Mouse (Mus musculus) lung, embryonic 16.5 days (tissue): ENCODE measurements around the gene Birc3. TPM values are rescaled to one million over a fixed set of nuclear protein-coding genes. Genes with fewer than 3 reads are reported as not detected.

Experiments used
- ATAC-seq: fragments of 200-750 bp; cut with Nextera tagmentation; 2 replicates; pipeline ENCODE4 v1.8.0; 2017; ENCODE audit warnings: low read depth, mild to moderate bottlenecking, moderate library complexity
- H3K27ac ChIP-seq: fragments of 300-500 bp; sonication (generic); 2 replicates; pipeline ENCODE4 v1.5.1; 2014; ENCODE audit warnings: mild to moderate bottlenecking, control low read depth, low read length
- H3K27me3 ChIP-seq: fragments of 300-500 bp; sonication (generic); 2 replicates; pipeline ENCODE4 v1.6.1; 2014; ENCODE audit warnings: low read depth, low read length, mixed read lengths; ENCODE audit not compliant: control insufficient read depth, insufficient read depth
- H3K36me3 ChIP-seq: fragments of 300-500 bp; sonication (generic); 2 replicates; pipeline ENCODE4 v1.6.1; 2014; ENCODE audit warnings: low read length; ENCODE audit not compliant: control insufficient read depth, insufficient read depth
- H3K4me1 ChIP-seq: fragments of 300-500 bp; sonication (generic); replicated peaks from 2 replicates; pipeline ENCODE4 v1.6.1; 2014; ENCODE audit warnings: low read length, mixed read lengths; ENCODE audit not compliant: control insufficient read depth, insufficient read depth
- H3K4me2 ChIP-seq: fragments of 300-500 bp; sonication (generic); 2 replicates; pipeline ENCODE4 v1.6.1; 2014; ENCODE audit warnings: low read depth, low read length, control low read depth
- H3K4me3 ChIP-seq: fragments of 300-500 bp; sonication (generic); 2 replicates; pipeline ENCODE4 v1.5.1; 2014; ENCODE audit warnings: mild to moderate bottlenecking, low read length, control low read depth
- H3K9ac ChIP-seq: fragments of 300-500 bp; sonication (generic); 2 replicates; pipeline ENCODE4 v1.6.1; 2014; ENCODE audit warnings: low read length, control low read depth
- H3K9me3 ChIP-seq: fragments of 300-500 bp; sonication (generic); 2 replicates; pipeline ENCODE4 v1.6.1; 2016; ENCODE audit warnings: low read length; ENCODE audit not compliant: control insufficient read depth
- WGBS: fragments of 180-500 bp; shearing (Covaris S2); extraction: QIAGEN DNeasy Blood & Tissue Kit; methylation state at CpG from one replicate; pipeline ENCODE4 v1.1.7; 2014; 5-methylcytosine and 5-hydroxymethylcytosine counted together
- polyA plus RNA-seq: library from polyadenylated mRNA; unstranded; fragments of >200 nt; fragmentation: Nextera tagmentation; extraction: Ambion mirVana; gene quantifications from 2 replicates; pipeline ENCODE4 v1.2.1, GENCODE M21; 2015

Gene Birc3
- polyA plus RNA-seq, 1 experiment from 2014 or later = 10.5 TPM

GRCm38 (mm10) chr9:7851841-7852240, 21.1 kb downstream of the Birc3 start:
- WGBS = 85% methylated on average over 8 of the region's 8 CpGs

GRCm38 (mm10) chr9:7848191-7848590, 24.8 kb downstream of the Birc3 start:
- no peak overlapping the region for H3K4me3 ChIP-seq
- no peak overlapping the region for H3K27ac ChIP-seq
- H3K27me3 ChIP-seq = no peaks in the 10 kb centered on the region
- H3K4me2 ChIP-seq = no peak overlapping the region
- no peaks in the 10 kb centered on the region; the same call in 1 of the 2 replicates for H3K4me1 ChIP-seq
- WGBS = 91% methylated on average over 18 of the region's 18 CpGs
- H3K36me3 ChIP-seq = no peaks in the 10 kb centered on the region
- no peaks in the 10 kb centered on the region for H3K9me3 ChIP-seq
- H3K9ac ChIP-seq = no peak overlapping the region
- ATAC-seq = no peak

More at GRCm38 (mm10) chr9:7851841-7852240, 21.1 kb downstream of the Birc3 start:
- H3K36me3 ChIP-seq = no peaks in the 10 kb centered on the region
- no peaks in the 10 kb centered on the region for H3K9me3 ChIP-seq
- no peak overlapping the region for H3K4me2 ChIP-seq
- H3K27me3 ChIP-seq = no peaks in the 10 kb centered on the region
- H3K9ac ChIP-seq = no peak overlapping the region
- no peaks in the 10 kb centered on the region for H3K4me1 ChIP-seq
- no peak for ATAC-seq
- H3K4me3 ChIP-seq = no peak overlapping the region
- H3K27ac ChIP-seq = no peak overlapping the region

GRCm38 (mm10) chr9:7846667-7847199, 26.3 kb downstream of the Birc3 start:
- WGBS = 91% methylated on average over 1 of the region's 1 CpGs
- no peaks in the 10 kb centered on the region for H3K36me3 ChIP-seq
- no peaks in the 10 kb centered on the region; the same call in 1 of the 2 replicates for H3K4me1 ChIP-seq
- H3K9ac ChIP-seq = no peak overlapping the region
- no peak overlapping the region for H3K4me2 ChIP-seq
- H3K4me3 ChIP-seq = no peak overlapping the region
- no peak overlapping the region for H3K27ac ChIP-seq
- ATAC-seq = no peak
- H3K27me3 ChIP-seq = no peaks in the 10 kb centered on the region
- H3K9me3 ChIP-seq = no peaks in the 10 kb centered on the region

GRCm38 (mm10) chr9:7845216-7845895, 27.6 kb downstream of the Birc3 start:
- Histone ChIP-seq H3K27me3 (no peaks in the 10 kb centered on the region), H3K4me2 (no peak overlapping the region), H3K4me3 (no peak overlapping the region), H3K4me1 (no peaks in the 10 kb centered on the region; the same call in 1 of the 2 replicates), H3K9ac (no peak overlapping the region), H3K27ac (no peak overlapping the region), H3K9me3 (no peaks in the 10 kb centered on the region), H3K36me3 (no peaks in the 10 kb centered on the region)
- WGBS = 57% methylated on average over 4 of the region's 4 CpGs
- peak; percentile 51; the same call in 1 of the 2 replicates for ATAC-seq

GRCm38 (mm10) chr9:7841221-7841620, 31.8 kb downstream of the Birc3 start:
- no peak overlapping the region for H3K4me3 ChIP-seq
- no peaks in the 10 kb centered on the region; the same call in 1 of the 2 replicates for H3K4me1 ChIP-seq
- H3K9ac ChIP-seq = no peak overlapping the region
- no peaks in the 10 kb centered on the region for H3K36me3 ChIP-seq
- no peaks in the 10 kb centered on the region for H3K9me3 ChIP-seq
- H3K27ac ChIP-seq = no peak overlapping the region
- 55% methylated on average over 6 of the region's 6 CpGs for WGBS
- no peak for ATAC-seq
- H3K4me2 ChIP-seq = no peak overlapping the region
- no peaks in the 10 kb centered on the region for H3K27me3 ChIP-seq

GRCm38 (mm10) chr9:7837806-7838440, 35.1 kb downstream of the Birc3 start:
- Histone ChIP-seq H3K36me3 (peaks cover 10% of the 10 kb centered on the region), H3K27ac (peak overlapping the region; percentile 100), H3K27me3 (no peaks in the 10 kb centered on the region), H3K4me3 (peak overlapping the region; percentile 85), H3K9ac (peak overlapping the region; percentile 95), H3K4me2 (peak overlapping the region; percentile 85), H3K9me3 (no peaks in the 10 kb centered on the region), H3K4me1 (peaks cover 5% of the 10 kb centered on the region)
- ATAC-seq = peak; percentile 2; the same call in 1 of the 2 replicates
- whole genome bisulfite sequencing = 10% methylated on average over 14 of the region's 14 CpGs

- H3K36me3 ChIP-seq = peaks cover 10% of the 10 kb centered on the region
- 0% methylated on average over 68 of the region's 68 CpGs for WGBS
- peak within 1 kb of the TSS; percentile 85 for H3K4me3 ChIP-seq
- peak; percentile 99 for ATAC-seq
- no peaks in the 10 kb centered on the region for H3K27me3 ChIP-seq
- peak within 1 kb of the TSS; percentile 100 for H3K27ac ChIP-seq
- peak within 1 kb of the TSS; percentile 85 for H3K4me2 ChIP-seq
- peak within 1 kb of the TSS; percentile 95 for H3K9ac ChIP-seq
- peaks cover 9% of the 10 kb centered on the region for H3K4me1 ChIP-seq
- H3K9me3 ChIP-seq = no peaks in the 10 kb centered on the region
These were observed 35.8 kb downstream of the Birc3 start, which contains the start of gene Birc2 for GRCm38 (mm10) chr9:7836905-7837805. Birc2 (minus strand) TSS chr9:7837064.

GRCm38 (mm10) chr9:7836331-7836730, 36.7 kb downstream of the Birc3 start:
- under 1% methylated on average over 16 of the region's 16 CpGs for WGBS
- Histone ChIP-seq H3K36me3 (peaks cover 10% of the 10 kb centered on the region), H3K27ac (peak overlapping the region; percentile 100), H3K4me3 (peak overlapping the region; percentile 85), H3K4me2 (peak overlapping the region; percentile 68), H3K9ac (peak overlapping the region; percentile 95), H3K9me3 (no peaks in the 10 kb centered on the region), H3K27me3 (no peaks in the 10 kb centered on the region), H3K4me1 (peaks cover 9% of the 10 kb centered on the region)
- peak; percentile 46 for ATAC-seq
